Mouse (Mus musculus) heart, adult 2 months (tissue): ENCODE results near the gene Ggt7.

ENCODE experiments used
- CTCF ChIP-seq: fragments of 200-600 bp; IDR thresholded peaks from 2 replicates; pipeline ENCODE4 v1.8.1; 2022; ENCODE audit warnings: antibody characterized with exemption, mild to moderate bottlenecking, moderate library complexity
- POLR2A ChIP-seq: fragments of 200-500 bp; IDR thresholded peaks from 2 replicates; pipeline ENCODE4 v1.6.1; 2011; ENCODE audit warnings: mild to moderate bottlenecking, low read depth, low read length, control low read depth; ENCODE audit not compliant: insufficient read depth

GRCm38 (mm10) chr2:155473570-155474088, 44.4 kb downstream of the Ggt7 start, which contains the start of gene Ncoa6:
- 0 out of 2 replicates have a peak, but pooled peaks have one; percentile 4 for TF ChIP-seq CTCF
- 0 out of 2 replicates have a peak, but pooled peaks have one; percentile 28 for TF ChIP-seq POLR2A
